Mouse (Mus musculus): ENCODE results near the gene Treml2.

GRCm38 (mm10) chr17:48274098-48274497 lies 25.2 kb upstream of the Treml2 start:
- no peak for TF ChIP-seq CTCF (IDR thresholded peaks at IDR 0.05; ENCODE audit: low read depth, low read length)
- TF ChIP-seq POLR2A (IDR thresholded peaks at IDR 0.05; ENCODE audit: borderline replicate concordance, low read depth, low read length) = no peak
